Comparison of ENCODE assay signal across 9 mouse cellular contexts in the genomic region with DNA sequence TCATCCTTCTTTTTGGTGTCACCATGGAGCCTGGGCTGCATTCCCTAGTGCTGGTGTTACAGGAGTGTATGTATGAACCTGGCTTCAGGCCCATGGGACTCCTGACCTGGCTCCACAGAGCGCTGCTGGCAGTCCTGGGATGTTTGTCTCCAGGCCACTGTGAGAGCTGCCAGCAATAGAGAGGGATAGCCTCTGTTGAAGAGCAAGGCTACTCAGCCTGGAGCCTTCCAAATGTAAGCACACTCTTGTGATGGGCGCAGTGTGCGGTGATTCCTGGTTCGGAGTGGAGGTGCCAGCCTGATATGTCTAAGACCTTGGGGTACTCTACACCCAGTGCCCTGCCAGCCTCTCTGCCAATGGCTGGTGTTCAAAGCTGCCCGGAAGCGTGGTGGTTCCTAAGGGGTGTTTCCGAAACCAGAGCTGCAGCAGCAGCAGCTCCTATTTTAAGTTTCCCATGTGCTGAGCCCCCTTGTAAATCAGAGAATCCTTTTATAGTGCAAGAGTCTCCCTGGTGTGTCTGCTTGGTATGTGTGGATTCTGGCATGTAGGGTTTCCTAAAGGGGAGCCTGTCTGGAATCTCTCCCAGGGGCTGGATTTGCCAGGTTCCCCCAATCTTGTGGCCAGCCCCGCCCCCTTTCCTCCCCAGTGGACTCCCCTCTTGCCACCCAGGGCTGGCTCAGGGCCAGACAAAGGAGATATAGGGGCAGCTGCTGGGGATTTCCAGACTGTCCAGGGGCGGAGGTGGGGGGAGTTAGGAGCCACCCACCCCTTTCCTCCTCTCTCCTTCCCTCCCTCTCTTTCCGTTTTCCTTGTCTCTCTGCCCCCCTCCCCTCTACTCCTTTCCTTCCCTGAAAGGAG. TPM values are rescaled to one million over a fixed set of nuclear protein-coding genes. Genes with fewer than 3 reads are reported as not detected.
DNase-seq lines count a peak whose midpoint lies in the region; ATAC-seq and TF ChIP-seq lines count a peak whose summit lies in the region.
"Had no signal": no experiment of that assay in that cellular context is flagged by ENCODE, and none has a peak within 500 bp of the region (broad histone marks: within the 10 kb centered on the region; RNA-seq: fewer than 3 reads in every experiment).

No protein-coding gene starts in this region.

- H3K4me3 ChIP-seq in intestine, embryonic 16.5 days (ENCODE audit: low read length), result peak overlapping the region; percentile 1; the same call in 1 of the 2 replicates
- peak overlapping the region; percentile 52 for H3K4me3 ChIP-seq in midbrain, postnatal 0 days (ENCODE audit: low read depth, low read length)

- peak overlapping the region; percentile 99 for H3K4me2 ChIP-seq in intestine, embryonic 16.5 days (ENCODE audit: low read depth, low read length)
- peak overlapping the region; percentile 90 for H3K4me2 ChIP-seq in midbrain, postnatal 0 days (ENCODE audit: low read depth, low read length, poor library complexity, severe bottlenecking)

- no peaks in the 10 kb centered on the region for H3K9me3 ChIP-seq in intestine, embryonic 16.5 days (ENCODE audit: control insufficient read depth, low read length)
- no peaks in the 10 kb centered on the region for H3K9me3 ChIP-seq in midbrain, postnatal 0 days (ENCODE audit: low read length)

- H3K4me1 ChIP-seq in intestine, embryonic 16.5 days (ENCODE audit: control insufficient read depth, insufficient read depth, low read length), result peaks cover 24% of the 10 kb centered on the region
- peaks cover 14% of the 10 kb centered on the region for H3K4me1 ChIP-seq in midbrain, postnatal 0 days (ENCODE audit: insufficient read depth, low read length)

- no peak for TF ChIP-seq CTCF in midbrain, postnatal 0 days (IDR thresholded peaks at IDR 0.05)

- peak overlapping the region; percentile 61 for H3K27ac ChIP-seq in intestine, embryonic 16.5 days (ENCODE audit: low read length)
- no peak overlapping the region for H3K27ac ChIP-seq in midbrain, postnatal 0 days (ENCODE audit: low read depth, low read length)
- H3K27ac ChIP-seq: liver, embryonic 14.5 days had no signal

- peak; percentile 69 to 75 for DNase-seq in right cerebral cortex, postnatal 10 days (ENCODE audit: low spot score in 2 of 2)
- DNase-seq in right cerebral cortex, postnatal 36 days (ENCODE audit: low spot score in 2 of 2), result no peak
- DNase-seq in heart, adult 9 months (ENCODE audit: low spot score in 2 of 2), result peak; percentile 52 to 62
- DNase-seq in midbrain, postnatal 0 days (ENCODE audit: low spot score), result no peak
- no peak for DNase-seq in urinary bladder, adult 18-20 months (ENCODE audit: low spot score in 2 of 2)

- peak; percentile 3; the same call in 1 of the 2 replicates for ATAC-seq in intestine, embryonic 16.5 days
- no peak for ATAC-seq in midbrain, postnatal 0 days (ENCODE audit: low FRiP score)
- no peak for ATAC-seq in activated CD4-positive, CD25-positive, alpha-beta regulatory T cell, adult 4 months
- no peak for ATAC-seq in frontal cortex, adult (ENCODE audit: low TSS enrichment)

- no peaks in the 10 kb centered on the region for H3K36me3 ChIP-seq in intestine, embryonic 16.5 days (ENCODE audit: control insufficient read depth, insufficient read depth, low read length)
- H3K36me3 ChIP-seq in midbrain, postnatal 0 days (ENCODE audit: insufficient read depth, low read length), result 0 out of 2 replicates have a peak, but pooled peaks cover 4% of the 10 kb centered on the region

- 0 out of 2 replicates have a peak, but pooled peaks cover 4% of the 10 kb centered on the region for H3K27me3 ChIP-seq in intestine, embryonic 16.5 days (replicated peaks; ENCODE audit: control insufficient read depth, insufficient read depth, low read length)
- no peaks in the 10 kb centered on the region for H3K27me3 ChIP-seq in midbrain, postnatal 0 days (ENCODE audit: insufficient read depth, low read length)

- H3K9ac ChIP-seq in intestine, embryonic 16.5 days (ENCODE audit: low read depth, low read length), result peak overlapping the region; percentile 36
- peak overlapping the region; percentile 75; the same call in 1 of the 2 replicates for H3K9ac ChIP-seq in midbrain, postnatal 0 days (replicated peaks; ENCODE audit: low read length, poor library complexity, severe bottlenecking)
- H3K9ac ChIP-seq: liver, embryonic 14.5 days had no signal

- 56% methylated on average over 10 of the region's 10 CpGs for WGBS in intestine, embryonic 16.5 days
- WGBS in midbrain, postnatal 0 days, result 61% methylated on average over 10 of the region's 10 CpGs

RNA-seq across cellular contexts. Expression of a gene that starts 9.0 kb away (rescaled TPM):
- polyA plus RNA-seq in intestine, embryonic 16.5 days (2015; fragmentation: Nextera tagmentation; extraction: Ambion mirVana), result 2.7 and 3.0 TPM in 2 replicates
- total RNA-seq in midbrain, postnatal 0 days (2014; rRNA removed), result 80.2 and 80.9 TPM in 2 replicates
- 9.2 and 9.6 TPM in 2 replicates for polyA plus RNA-seq in midbrain, postnatal 0 days (2015; fragmentation: Nextera tagmentation; extraction: Ambion mirVana)
- polyA plus RNA-seq in activated CD4-positive, CD25-positive, alpha-beta regulatory T cell, adult 4 months (2017; shearing (Covaris generic)), result not detected

RNA-seq across cellular contexts. Expression of a gene that starts 44.0 kb away (rescaled TPM):
- 1.8 and 2.1 TPM in 2 replicates for polyA plus RNA-seq in intestine, embryonic 16.5 days (2015; fragmentation: Nextera tagmentation; extraction: Ambion mirVana)
- 54.9 and 60.4 TPM in 2 replicates for total RNA-seq in midbrain, postnatal 0 days (2014; rRNA removed)
- polyA plus RNA-seq in midbrain, postnatal 0 days (2015; fragmentation: Nextera tagmentation; extraction: Ambion mirVana), result 6.9 and 7.4 TPM in 2 replicates
- 1 to 10 TPM; 6.1 to 7.8 TPM for polyA plus RNA-seq in activated CD4-positive, CD25-positive, alpha-beta regulatory T cell, adult 4 months (2017; shearing (Covaris generic))

RNA-seq across cellular contexts. Expression of a gene that starts 54.4 kb away (rescaled TPM):
- polyA plus RNA-seq in intestine, embryonic 16.5 days (2015; fragmentation: Nextera tagmentation; extraction: Ambion mirVana), result 0.11 and 0.13 TPM in 2 replicates
- total RNA-seq in midbrain, postnatal 0 days (2014; rRNA removed), result 0.57 and 0.71 TPM in 2 replicates
- 0.66 and 0.78 TPM in 2 replicates for polyA plus RNA-seq in midbrain, postnatal 0 days (2015; fragmentation: Nextera tagmentation; extraction: Ambion mirVana)
- under 1 TPM; 0.11 to 0.45 TPM for polyA plus RNA-seq in activated CD4-positive, CD25-positive, alpha-beta regulatory T cell, adult 4 months (2017; shearing (Covaris generic))

Comparison
In these comparisons a context has a peak if more than half of its experiments do, and no peak if none do; other contexts are left out.
1. DNase-seq: peak in right cerebral cortex, postnatal 10 days (2 of 2) and heart, adult 9 months (2 of 2); none in right cerebral cortex, postnatal 36 days (0 of 2), midbrain, postnatal 0 days (single experiment) and urinary bladder, adult 18-20 months (0 of 2).